Mouse (Mus musculus): Measurements from ENCODE around the gene Aldh16a1.
"Not testable (repeated sequence)": the region's sequence is repeated elsewhere in the genome, so short reads cannot be mapped to it uniquely, and the experiment has no call there.

- TF ChIP-seq CTCF (IDR thresholded peaks at IDR 0.05; ENCODE audit: control insufficient read depth, insufficient read depth, insufficient replicate concordance, low read depth, low read length); POLR2A (IDR thresholded peaks at IDR 0.05; ENCODE audit: control insufficient read depth, low read depth, low read length): not testable (repeated sequence)
These were observed 44.3 kb downstream of the Aldh16a1 start for GRCm38 (mm10) chr7:45110089-45110488.
